Mouse (Mus musculus) embryonic facial prominence, embryonic 15.5 days (tissue): ENCODE data around the gene Fiz1. TPM values are rescaled to one million over a fixed set of nuclear protein-coding genes. Genes with fewer than 3 reads are reported as not detected.

Source experiments
- ATAC-seq: fragments of 200-750 bp; cut with Nextera tagmentation; 2 replicates; pipeline ENCODE4 v1.8.0; 2017; ENCODE audit warnings: low read depth, moderate TSS enrichment; ENCODE audit not compliant: insufficient number of reproducible peaks, low FRiP score, low TSS enrichment
- H3K27ac ChIP-seq: fragments of 300-500 bp; sonication (generic); replicated peaks from 2 replicates; pipeline ENCODE4 v1.5.1; 2015; ENCODE audit warnings: mild to moderate bottlenecking, inconsistent platforms
- H3K27me3 ChIP-seq: fragments of 300-500 bp; sonication (generic); 2 replicates; pipeline ENCODE4 v1.6.1; 2015; ENCODE audit warnings: inconsistent platforms
- H3K36me3 ChIP-seq: fragments of 300-500 bp; sonication (generic); 2 replicates; pipeline ENCODE4 v1.6.1; 2015; ENCODE audit warnings: mild to moderate bottlenecking, inconsistent platforms
- H3K4me1 ChIP-seq: fragments of 300-500 bp; sonication (generic); 2 replicates; pipeline ENCODE4 v1.6.1; 2015; ENCODE audit warnings: inconsistent platforms
- H3K4me2 ChIP-seq: fragments of 300-500 bp; sonication (generic); replicated peaks from 2 replicates; pipeline ENCODE4 v1.6.1; 2015; ENCODE audit warnings: mild to moderate bottlenecking, inconsistent platforms
- H3K4me3 ChIP-seq: fragments of 300-500 bp; sonication (generic); replicated peaks from 2 replicates; pipeline ENCODE4 v1.5.1; 2015; ENCODE audit warnings: mild to moderate bottlenecking, inconsistent platforms
- H3K9ac ChIP-seq: fragments of 300-500 bp; sonication (generic); 2 replicates; pipeline ENCODE4 v1.6.1; 2015; ENCODE audit warnings: inconsistent platforms
- H3K9me3 ChIP-seq: fragments of 300-500 bp; sonication (generic); replicated peaks from 2 replicates; pipeline ENCODE4 v1.6.1; 2016; ENCODE audit warnings: inconsistent platforms
- WGBS: fragments of 180-500 bp; shearing (Covaris S2); methylation state at CpG from one replicate; pipeline ENCODE4 v1.1.7; 2015; 5-methylcytosine and 5-hydroxymethylcytosine counted together
- polyA plus RNA-seq: library from polyadenylated mRNA; unstranded; fragments of >200 nt; fragmentation: Nextera tagmentation; extraction: Ambion mirVana; gene quantifications from 2 replicates; pipeline ENCODE4 v1.2.1, GENCODE M21; 2015

Gene Fiz1
- polyA plus RNA-seq, 1 experiment from 2014 or later: 46.2 TPM

GRCm38 (mm10) chr7:4996003-4996895 lies 18.2 kb downstream of the Fiz1 start, which contains the start of gene Zfp579:
Zfp579 (minus strand) TSS chr7:4996158.
- ATAC-seq: peak; percentile 88
- WGBS: 6% methylated on average over 13 of the region's 26 CpGs
- H3K36me3 ChIP-seq: peaks cover 29% of the 10 kb centered on the region
- no peaks in the 10 kb centered on the region for H3K9me3 ChIP-seq
- peak within 1 kb of the TSS; percentile 78 for H3K4me3 ChIP-seq
- peak within 1 kb of the TSS; percentile 72 for H3K9ac ChIP-seq
- peak within 1 kb of the TSS; percentile 75 for H3K4me2 ChIP-seq
- H3K4me1 ChIP-seq: peaks cover 28% of the 10 kb centered on the region
- no peaks in the 10 kb centered on the region for H3K27me3 ChIP-seq
- peak within 1 kb of the TSS; percentile 74 for H3K27ac ChIP-seq

DNA sequence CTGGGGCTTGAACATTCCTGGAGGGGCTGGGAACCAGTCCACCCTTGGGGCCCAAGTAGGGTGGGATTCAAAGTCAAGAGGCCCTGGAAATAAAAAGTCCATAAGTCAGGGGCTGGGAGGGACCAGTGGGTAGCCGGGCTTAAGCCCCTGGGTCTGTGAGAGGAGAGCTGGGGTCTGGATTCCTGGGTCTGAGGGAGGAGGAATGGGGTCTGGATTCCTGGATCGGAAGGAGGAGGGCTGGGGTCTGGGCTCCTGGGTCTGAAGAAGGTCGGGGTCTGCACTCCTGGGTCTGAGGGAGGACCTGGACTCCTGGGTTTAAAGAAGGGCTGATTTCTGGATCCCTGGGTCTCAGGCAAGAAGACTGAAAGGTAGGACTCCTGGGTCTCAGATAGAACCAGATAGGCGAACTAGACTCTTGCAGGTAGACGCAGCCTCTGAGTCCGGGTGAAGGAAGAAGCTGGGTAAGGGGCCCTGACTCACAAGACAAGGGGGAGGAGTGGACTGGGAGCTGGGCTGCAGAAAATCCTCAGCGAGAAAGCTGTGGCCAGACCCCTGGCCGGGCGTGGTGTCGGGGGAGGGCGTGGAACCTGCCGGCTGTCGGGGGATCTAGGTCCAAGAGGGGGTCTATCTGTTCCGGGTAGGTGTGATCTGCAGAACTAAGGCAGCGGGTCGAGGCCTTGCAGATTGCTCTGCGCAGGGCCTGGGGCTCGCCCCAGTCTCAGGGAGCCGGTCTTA lies 19.1 kb downstream of the Fiz1 start:
- ATAC-seq: peak; percentile 51; the same call in 1 of the 2 replicates
- peak overlapping the region; percentile 78 for H3K4me3 ChIP-seq
- H3K27ac ChIP-seq: peak overlapping the region; percentile 65; the same call in 1 of the 2 replicates
- peak overlapping the region; percentile 75 for H3K4me2 ChIP-seq
- peak overlapping the region; percentile 72 for H3K9ac ChIP-seq
- WGBS: 6% methylated on average over 19 of the region's 19 CpGs
- peaks cover 30% of the 10 kb centered on the region for H3K36me3 ChIP-seq
- H3K9me3 ChIP-seq: no peaks in the 10 kb centered on the region
- peaks cover 28% of the 10 kb centered on the region for H3K4me1 ChIP-seq
- no peaks in the 10 kb centered on the region for H3K27me3 ChIP-seq

DNA sequence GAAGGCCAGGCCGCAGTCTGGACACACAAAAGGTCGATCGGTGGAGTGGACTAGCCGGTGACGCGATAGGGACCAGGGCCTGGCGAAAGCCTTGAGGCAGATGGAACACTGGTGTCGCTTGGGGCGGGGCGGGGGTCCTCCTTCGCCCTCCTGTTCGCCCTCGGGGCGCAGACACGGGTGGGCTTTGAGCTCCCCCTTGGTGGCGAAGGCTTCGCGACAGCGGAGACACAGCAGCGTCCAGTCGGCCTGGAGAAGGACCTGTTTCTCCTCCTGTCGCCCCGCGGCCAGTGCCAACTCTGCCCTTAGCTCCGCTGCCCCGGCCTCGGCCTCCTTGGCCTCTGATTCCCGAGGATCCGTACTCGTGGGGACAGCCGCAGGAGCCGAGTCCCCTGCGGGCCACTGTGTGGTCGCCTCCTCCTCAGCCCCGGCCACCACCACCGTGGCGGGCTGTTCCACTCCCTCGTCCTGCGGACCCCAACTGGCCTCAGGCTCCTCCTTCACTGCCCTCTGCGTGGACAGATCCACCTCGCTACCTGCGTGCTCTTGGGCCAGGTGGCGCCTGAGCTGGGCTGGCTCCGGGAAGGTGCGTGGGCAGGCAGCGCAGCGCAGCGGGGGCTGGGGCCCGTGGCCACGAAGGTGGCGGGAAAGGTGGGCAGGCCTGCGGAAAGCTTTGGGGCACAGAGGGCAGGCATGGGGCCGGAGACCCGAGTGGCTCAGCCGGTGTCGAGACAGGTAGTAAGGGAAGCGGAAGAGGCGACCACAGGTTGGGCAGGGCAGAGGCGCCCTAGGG lies 20.3 kb downstream of the Fiz1 start:
- WGBS: 56% methylated on average over 59 of the region's 59 CpGs
- H3K4me2 ChIP-seq: peak overlapping the region; percentile 75
- H3K4me1 ChIP-seq: peaks cover 28% of the 10 kb centered on the region
- no peaks in the 10 kb centered on the region for H3K9me3 ChIP-seq
- H3K9ac ChIP-seq: no peak overlapping the region
- H3K36me3 ChIP-seq: peaks cover 30% of the 10 kb centered on the region
- no peak for ATAC-seq
- no peak overlapping the region for H3K27ac ChIP-seq
- H3K27me3 ChIP-seq: no peaks in the 10 kb centered on the region
- H3K4me3 ChIP-seq: peak overlapping the region; percentile 78

- H3K4me1 ChIP-seq: peaks cover 28% of the 10 kb centered on the region
- peaks cover 30% of the 10 kb centered on the region for H3K36me3 ChIP-seq
- no peaks in the 10 kb centered on the region for H3K9me3 ChIP-seq
- H3K9ac ChIP-seq: no peak overlapping the region
- ATAC-seq: no peak
- no peak overlapping the region for H3K4me2 ChIP-seq
- no peak overlapping the region for H3K4me3 ChIP-seq
- no peak overlapping the region for H3K27ac ChIP-seq
- no peaks in the 10 kb centered on the region for H3K27me3 ChIP-seq
- WGBS: 55% methylated on average over 55 of the region's 55 CpGs
These were observed 21.0 kb downstream of the Fiz1 start for GRCm38 (mm10) chr7:4993347-4993998.

GRCm38 (mm10) chr7:4988250-4988649 lies 26.2 kb downstream of the Fiz1 start:
- Histone ChIP-seq H3K36me3 (peaks cover 21% of the 10 kb centered on the region), H3K9ac (no peak overlapping the region), H3K4me2 (no peak overlapping the region), H3K27me3 (no peaks in the 10 kb centered on the region), H3K27ac (no peak overlapping the region), H3K4me1 (no peaks in the 10 kb centered on the region; the same call in 1 of the 2 replicates), H3K9me3 (no peaks in the 10 kb centered on the region), H3K4me3 (no peak overlapping the region)
- no peak for ATAC-seq
- WGBS: 59% methylated on average over 2 of the region's 2 CpGs

GRCm38 (mm10) chr7:4976832-4977231 lies 37.7 kb downstream of the Fiz1 start:
- Histone ChIP-seq H3K4me1 (no peaks in the 10 kb centered on the region), H3K9ac (no peak overlapping the region), H3K4me2 (no peak overlapping the region), H3K27ac (no peak overlapping the region), H3K27me3 (no peaks in the 10 kb centered on the region), H3K9me3 (no peaks in the 10 kb centered on the region), H3K36me3 (no peaks in the 10 kb centered on the region), H3K4me3 (no peak overlapping the region)
- no peak for ATAC-seq
- WGBS: 88% methylated on average over 7 of the region's 7 CpGs

DNA sequence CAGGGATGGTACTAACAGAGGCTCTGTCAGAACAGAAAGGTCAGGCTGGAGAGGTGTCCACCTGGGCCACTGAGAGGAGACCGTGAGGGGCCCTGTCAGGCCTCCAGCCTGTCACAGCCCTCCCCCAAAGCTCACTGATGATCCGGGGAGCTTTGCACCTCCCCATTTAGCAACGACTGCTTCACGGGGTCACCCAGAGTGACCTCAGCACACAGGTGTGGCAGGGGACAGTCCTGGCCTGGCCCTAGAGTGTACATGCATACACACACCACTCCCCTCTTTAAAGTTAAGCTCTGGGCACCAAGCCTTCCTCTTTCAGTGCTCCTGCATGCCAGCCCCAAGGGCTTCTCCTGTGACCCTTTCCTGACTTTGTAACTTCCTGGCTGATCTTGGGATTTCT lies 39.0 kb downstream of the Fiz1 start:
- 49% methylated on average over 4 of the region's 4 CpGs for WGBS

GRCm38 (mm10) chr7:4972321-4973047 lies 42.0 kb downstream of the Fiz1 start:
- no peaks in the 10 kb centered on the region for H3K4me1 ChIP-seq
- H3K4me3 ChIP-seq: no peak overlapping the region
- no peak overlapping the region for H3K27ac ChIP-seq
- no peak overlapping the region for H3K9ac ChIP-seq
- 65% methylated on average over 18 of the region's 18 CpGs for WGBS
- no peaks in the 10 kb centered on the region for H3K9me3 ChIP-seq
- no peaks in the 10 kb centered on the region for H3K27me3 ChIP-seq
- H3K4me2 ChIP-seq: no peak overlapping the region
- peak; percentile 61; the same call in 1 of the 2 replicates for ATAC-seq
- no peaks in the 10 kb centered on the region for H3K36me3 ChIP-seq

More for the DNA sequence above, 39.0 kb downstream of the Fiz1 start:
- no peak for ATAC-seq
- Histone ChIP-seq H3K4me2 (no peak overlapping the region), H3K36me3 (no peaks in the 10 kb centered on the region), H3K9me3 (no peaks in the 10 kb centered on the region), H3K4me1 (no peaks in the 10 kb centered on the region), H3K9ac (no peak overlapping the region), H3K27me3 (no peaks in the 10 kb centered on the region), H3K4me3 (no peak overlapping the region), H3K27ac (no peak overlapping the region)

- Histone ChIP-seq H3K4me1 (no peaks in the 10 kb centered on the region), H3K4me3 (no peak overlapping the region), H3K9ac (no peak overlapping the region), H3K36me3 (no peaks in the 10 kb centered on the region), H3K4me2 (no peak overlapping the region), H3K9me3 (no peaks in the 10 kb centered on the region), H3K27ac (no peak overlapping the region), H3K27me3 (no peaks in the 10 kb centered on the region)
- WGBS: 17% methylated on average over 7 of the region's 7 CpGs
- no peak for ATAC-seq
These were observed 42.8 kb downstream of the Fiz1 start for GRCm38 (mm10) chr7:4971710-4972109.

- H3K27me3 ChIP-seq: no peaks in the 10 kb centered on the region
- H3K9ac ChIP-seq: no peak within 1 kb of the TSS
- no peaks in the 10 kb centered on the region for H3K4me1 ChIP-seq
- ATAC-seq: no peak
- no peak within 1 kb of the TSS for H3K4me2 ChIP-seq
- no peaks in the 10 kb centered on the region for H3K9me3 ChIP-seq
- 45% methylated on average over 6 of the region's 6 CpGs for WGBS
- no peaks in the 10 kb centered on the region for H3K36me3 ChIP-seq
- no peak within 1 kb of the TSS for H3K4me3 ChIP-seq
- no peak within 1 kb of the TSS for H3K27ac ChIP-seq
These were observed 43.4 kb downstream of the Fiz1 start, which contains the start of gene Sbk3 for GRCm38 (mm10) chr7:4971068-4971467. Sbk3 (minus strand) TSS chr7:4971168.
